Mouse (Mus musculus): ENCODE measurements around the gene Bsg. TPM values are rescaled to one million over a fixed set of nuclear protein-coding genes. Genes with fewer than 3 reads are reported as not detected.

Gene Bsg
- polyA plus RNA-seq, 1 experiment from 2014 or later: 630 TPM

DNA sequence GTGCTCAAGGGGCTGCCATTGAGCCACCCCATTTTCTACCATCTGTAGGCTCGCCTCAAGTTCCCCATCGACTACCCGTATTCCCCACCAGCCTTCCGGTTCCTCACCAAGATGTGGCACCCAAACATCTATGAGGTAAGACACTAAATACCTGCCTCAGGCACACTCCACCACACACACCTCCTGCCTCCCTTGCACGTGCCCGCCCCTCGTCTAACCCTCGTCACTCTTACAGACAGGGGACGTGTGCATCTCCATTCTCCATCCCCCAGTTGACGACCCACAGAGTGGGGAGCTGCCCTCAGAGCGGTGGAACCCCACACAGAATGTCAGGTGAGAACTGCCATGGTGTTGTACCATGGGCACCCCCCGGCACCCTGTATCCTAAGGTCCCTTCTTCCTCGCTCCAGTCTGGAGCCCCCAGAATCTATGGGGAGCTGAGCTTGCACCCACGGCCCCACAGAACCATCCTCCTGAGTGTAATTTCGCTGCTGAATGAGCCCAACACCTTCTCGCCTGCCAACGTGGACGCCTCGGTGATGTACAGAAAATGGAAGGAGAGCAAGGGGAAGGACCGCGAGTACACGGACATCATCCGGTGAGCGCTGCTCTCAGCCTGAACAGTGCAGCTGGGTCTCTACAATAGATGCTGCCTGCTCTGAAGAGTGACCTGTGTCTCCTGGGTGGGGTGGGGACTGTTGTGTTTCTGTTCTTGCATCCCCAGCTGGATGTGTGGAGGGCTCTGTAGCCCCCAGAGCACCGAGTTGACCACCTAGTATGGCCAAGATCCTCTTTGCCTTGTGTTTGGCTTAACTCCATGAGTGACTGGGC, 19.3 kb upstream of the Bsg start:
- H3K4me3 ChIP-seq (ENCODE audit: low read depth, low read length): no peak overlapping the region
- no peaks in the 10 kb centered on the region for H3K9me3 ChIP-seq (replicated peaks; ENCODE audit: control insufficient read depth, low read length)
- no peak overlapping the region for H3K4me2 ChIP-seq (ENCODE audit: low read depth, low read length)
- ATAC-seq (replicated peaks; ENCODE audit: insufficient number of reproducible peaks, low FRiP score, low TSS enrichment, low read depth): no peak
- no peak for DNase-seq (ENCODE audit: low spot score)
- no peak overlapping the region for H3K27ac ChIP-seq (replicated peaks; ENCODE audit: low read depth, low read length)
- 94% methylated on average over 25 of the region's 25 CpGs for WGBS
- peaks cover 21% of the 10 kb centered on the region for H3K36me3 ChIP-seq (replicated peaks; ENCODE audit: control insufficient read depth, insufficient read depth, low read depth, low read length)
- no peaks in the 10 kb centered on the region for H3K27me3 ChIP-seq (ENCODE audit: control insufficient read depth, insufficient read depth, low read length)
- peaks cover 6% of the 10 kb centered on the region for H3K4me1 ChIP-seq (ENCODE audit: control insufficient read depth, insufficient read depth, low read length)
- H3K9ac ChIP-seq (replicated peaks; ENCODE audit: low read length): no peak overlapping the region

- DNase-seq (ENCODE audit: low spot score) (no peak), ATAC-seq (replicated peaks; ENCODE audit: insufficient number of reproducible peaks, low FRiP score, low TSS enrichment, low read depth) (no peak)
- Histone ChIP-seq H3K4me3 (ENCODE audit: low read depth, low read length) (no peak overlapping the region), H3K4me2 (ENCODE audit: low read depth, low read length) (no peak overlapping the region), H3K27me3 (ENCODE audit: control insufficient read depth, insufficient read depth, low read length) (no peaks in the 10 kb centered on the region), H3K9ac (replicated peaks; ENCODE audit: low read length) (no peak overlapping the region), H3K9me3 (replicated peaks; ENCODE audit: control insufficient read depth, low read length) (no peaks in the 10 kb centered on the region), H3K27ac (replicated peaks; ENCODE audit: low read depth, low read length) (no peak overlapping the region), H3K36me3 (replicated peaks; ENCODE audit: control insufficient read depth, insufficient read depth, low read depth, low read length) (peaks cover 21% of the 10 kb centered on the region), H3K4me1 (ENCODE audit: control insufficient read depth, insufficient read depth, low read length) (peaks cover 6% of the 10 kb centered on the region)
- WGBS: 89% methylated on average over 2 of the region's 2 CpGs
Observed at GRCm38 (mm10) chr10:79686219-79686618, 18.1 kb upstream of the Bsg start.

DNA sequence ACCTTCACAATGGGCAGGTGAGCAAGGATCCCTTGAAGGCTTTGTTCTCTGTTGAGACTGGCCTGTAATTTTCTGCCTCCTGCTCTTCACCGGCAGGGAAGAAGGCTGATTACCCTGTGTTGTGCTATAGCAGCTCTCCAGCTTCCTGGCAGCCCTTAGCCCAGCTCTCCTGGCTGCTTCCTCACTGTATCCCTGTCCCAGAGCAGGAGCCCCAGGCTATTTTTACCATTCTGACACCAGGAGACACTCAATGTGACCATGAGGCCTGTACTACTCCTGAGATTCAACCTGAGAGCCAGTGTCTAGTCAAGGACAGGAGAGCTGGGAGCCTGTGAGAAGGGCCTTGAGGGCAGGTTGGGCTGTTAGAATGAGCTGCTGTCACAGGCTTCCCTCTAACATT, 17.6 kb upstream of the Bsg start:
- Histone ChIP-seq H3K36me3 (replicated peaks; ENCODE audit: control insufficient read depth, insufficient read depth, low read depth, low read length) (peaks cover 21% of the 10 kb centered on the region), H3K27ac (replicated peaks; ENCODE audit: low read depth, low read length) (no peak overlapping the region), H3K9ac (replicated peaks; ENCODE audit: low read length) (no peak overlapping the region), H3K9me3 (replicated peaks; ENCODE audit: control insufficient read depth, low read length) (no peaks in the 10 kb centered on the region), H3K4me3 (ENCODE audit: low read depth, low read length) (no peak overlapping the region), H3K27me3 (ENCODE audit: control insufficient read depth, insufficient read depth, low read length) (no peaks in the 10 kb centered on the region), H3K4me1 (ENCODE audit: control insufficient read depth, insufficient read depth, low read length) (peaks cover 6% of the 10 kb centered on the region), H3K4me2 (ENCODE audit: low read depth, low read length) (no peak overlapping the region)
- ATAC-seq (replicated peaks; ENCODE audit: insufficient number of reproducible peaks, low FRiP score, low TSS enrichment, low read depth): no peak
- DNase-seq (ENCODE audit: low spot score): no peak
- 88% methylated on average over 1 of the region's 1 CpGs for WGBS

GRCm38 (mm10) chr10:79687513-79687912, 16.8 kb upstream of the Bsg start:
- H3K27me3 ChIP-seq (ENCODE audit: control insufficient read depth, insufficient read depth, low read length): no peaks in the 10 kb centered on the region
- ATAC-seq (replicated peaks; ENCODE audit: insufficient number of reproducible peaks, low FRiP score, low TSS enrichment, low read depth) (no peak), DNase-seq (ENCODE audit: low spot score) (no peak)
- H3K9me3 ChIP-seq (replicated peaks; ENCODE audit: control insufficient read depth, low read length): no peaks in the 10 kb centered on the region
- no peak overlapping the region for H3K4me2 ChIP-seq (ENCODE audit: low read depth, low read length)
- H3K27ac ChIP-seq (replicated peaks; ENCODE audit: low read depth, low read length): no peak overlapping the region
- peaks cover 6% of the 10 kb centered on the region for H3K4me1 ChIP-seq (ENCODE audit: control insufficient read depth, insufficient read depth, low read length)
- H3K9ac ChIP-seq (replicated peaks; ENCODE audit: low read length): no peak overlapping the region
- WGBS: 96% methylated on average over 6 of the region's 6 CpGs
- H3K4me3 ChIP-seq (ENCODE audit: low read depth, low read length): no peak overlapping the region
- H3K36me3 ChIP-seq (replicated peaks; ENCODE audit: control insufficient read depth, insufficient read depth, low read depth, low read length): peaks cover 21% of the 10 kb centered on the region

GRCm38 (mm10) chr10:79688720-79689119, 15.6 kb upstream of the Bsg start, which contains the start of gene Gzmm:
Gzmm (plus strand) TSS chr10:79689020.
- Histone ChIP-seq H3K36me3 (replicated peaks; ENCODE audit: control insufficient read depth, insufficient read depth, low read depth, low read length) (peaks cover 21% of the 10 kb centered on the region), H3K4me2 (ENCODE audit: low read depth, low read length) (no peak within 1 kb of the TSS), H3K4me3 (ENCODE audit: low read depth, low read length) (no peak within 1 kb of the TSS), H3K4me1 (ENCODE audit: control insufficient read depth, insufficient read depth, low read length) (peaks cover 2% of the 10 kb centered on the region; the same call in 1 of the 2 replicates), H3K27me3 (ENCODE audit: control insufficient read depth, insufficient read depth, low read length) (no peaks in the 10 kb centered on the region), H3K27ac (replicated peaks; ENCODE audit: low read depth, low read length) (no peak within 1 kb of the TSS), H3K9me3 (replicated peaks; ENCODE audit: control insufficient read depth, low read length) (no peaks in the 10 kb centered on the region), H3K9ac (replicated peaks; ENCODE audit: low read length) (no peak within 1 kb of the TSS)
- 89% methylated on average over 4 of the region's 4 CpGs for WGBS
- DNase-seq (ENCODE audit: low spot score) (no peak), ATAC-seq (replicated peaks; ENCODE audit: insufficient number of reproducible peaks, low FRiP score, low TSS enrichment, low read depth) (no peak)

GRCm38 (mm10) chr10:79689178-79689577, 15.1 kb upstream of the Bsg start:
- Histone ChIP-seq H3K27ac (replicated peaks; ENCODE audit: low read depth, low read length) (no peak overlapping the region), H3K9me3 (replicated peaks; ENCODE audit: control insufficient read depth, low read length) (no peaks in the 10 kb centered on the region), H3K9ac (replicated peaks; ENCODE audit: low read length) (no peak overlapping the region), H3K4me1 (ENCODE audit: control insufficient read depth, insufficient read depth, low read length) (no peaks in the 10 kb centered on the region), H3K4me2 (ENCODE audit: low read depth, low read length) (no peak overlapping the region), H3K36me3 (replicated peaks; ENCODE audit: control insufficient read depth, insufficient read depth, low read depth, low read length) (peaks cover 21% of the 10 kb centered on the region), H3K4me3 (ENCODE audit: low read depth, low read length) (no peak overlapping the region), H3K27me3 (ENCODE audit: control insufficient read depth, insufficient read depth, low read length) (no peaks in the 10 kb centered on the region)
- no peak for DNase-seq (ENCODE audit: low spot score)
- WGBS: 96% methylated on average over 3 of the region's 3 CpGs
- ATAC-seq (replicated peaks; ENCODE audit: insufficient number of reproducible peaks, low FRiP score, low TSS enrichment, low read depth): no peak

DNA sequence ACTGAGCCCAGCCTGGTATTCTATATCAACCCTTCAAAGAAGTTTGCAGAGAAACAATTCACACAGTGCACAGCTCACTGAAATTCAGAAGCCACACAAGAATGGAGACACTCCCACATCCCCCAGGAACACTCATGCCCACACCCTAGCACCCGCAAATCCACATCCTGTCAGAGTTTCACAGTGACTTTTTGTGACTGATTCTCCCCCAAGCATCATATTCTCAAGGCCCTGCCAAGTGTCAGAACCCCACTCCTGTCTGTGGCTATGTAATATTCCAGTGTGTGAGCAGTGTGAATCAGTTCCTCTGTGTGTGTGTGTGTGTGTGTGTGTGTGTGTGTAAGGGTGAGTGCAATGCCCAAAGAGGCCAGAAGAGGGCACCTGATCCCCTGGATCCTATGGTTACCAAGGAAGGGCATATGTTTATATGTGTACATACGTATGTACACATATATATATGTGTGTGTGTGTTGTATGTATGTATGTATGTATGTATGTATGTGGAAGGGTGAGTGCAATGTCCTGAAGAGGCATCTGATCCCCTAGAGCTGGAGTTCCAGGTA, 12.2 kb upstream of the Bsg start:
- H3K36me3 ChIP-seq (replicated peaks; ENCODE audit: control insufficient read depth, insufficient read depth, low read depth, low read length): peaks cover 10% of the 10 kb centered on the region
- no peaks in the 10 kb centered on the region for H3K9me3 ChIP-seq (replicated peaks; ENCODE audit: control insufficient read depth, low read length)
- DNase-seq (ENCODE audit: low spot score) (no peak), ATAC-seq (replicated peaks; ENCODE audit: insufficient number of reproducible peaks, low FRiP score, low TSS enrichment, low read depth) (no peak)
- H3K9ac ChIP-seq (replicated peaks; ENCODE audit: low read length): no peak overlapping the region
- peaks cover 3% of the 10 kb centered on the region; the same call in 1 of the 2 replicates for H3K4me1 ChIP-seq (ENCODE audit: control insufficient read depth, insufficient read depth, low read length)
- no peak overlapping the region for H3K4me3 ChIP-seq (ENCODE audit: low read depth, low read length)
- no peak overlapping the region for H3K27ac ChIP-seq (replicated peaks; ENCODE audit: low read depth, low read length)
- H3K4me2 ChIP-seq (ENCODE audit: low read depth, low read length): no peak overlapping the region
- H3K27me3 ChIP-seq (ENCODE audit: control insufficient read depth, insufficient read depth, low read length): no peaks in the 10 kb centered on the region
- WGBS: 95% methylated on average over 2 of the region's 2 CpGs
